Mouse (Mus musculus): ENCODE results near the gene Cabp1. TPM values are rescaled to one million over a fixed set of nuclear protein-coding genes. Genes with fewer than 3 reads are reported as not detected.
"Not testable (repeated sequence)": the region's sequence is repeated elsewhere in the genome, so short reads cannot be mapped to it uniquely, and the experiment has no call there.

Gene Cabp1
- polyA plus RNA-seq, 1 experiment from 2014 or later, result 5.0 TPM

- Histone ChIP-seq H3K4me2 (replicated peaks; ENCODE audit: low read depth, low read length) (no peak overlapping the region), H3K4me3 (ENCODE audit: low read depth, low read length) (no peak overlapping the region), H3K27me3 (ENCODE audit: control insufficient read depth, insufficient read depth, low read length) (no peaks in the 10 kb centered on the region), H3K27ac (ENCODE audit: low read depth, low read length) (no peak overlapping the region), H3K36me3 (ENCODE audit: control insufficient read depth, insufficient read depth, low read length) (no peaks in the 10 kb centered on the region), H3K4me1 (replicated peaks; ENCODE audit: control insufficient read depth, insufficient read depth, low read length) (0 out of 2 replicates have a peak, but pooled peaks cover 2% of the 10 kb centered on the region), H3K9ac (ENCODE audit: low read depth, low read length) (no peak overlapping the region), H3K9me3 (ENCODE audit: control insufficient read depth, low read length) (no peaks in the 10 kb centered on the region)
- ATAC-seq (ENCODE audit: low FRiP score), result no peak
- WGBS, result 43% methylated on average over 8 of the region's 8 CpGs
- peak; percentile 54 for DNase-seq (ENCODE audit: low spot score)
These were observed 30.6 kb downstream of the Cabp1 start for GRCm38 (mm10) chr5:115163563-115163962.

DNA sequence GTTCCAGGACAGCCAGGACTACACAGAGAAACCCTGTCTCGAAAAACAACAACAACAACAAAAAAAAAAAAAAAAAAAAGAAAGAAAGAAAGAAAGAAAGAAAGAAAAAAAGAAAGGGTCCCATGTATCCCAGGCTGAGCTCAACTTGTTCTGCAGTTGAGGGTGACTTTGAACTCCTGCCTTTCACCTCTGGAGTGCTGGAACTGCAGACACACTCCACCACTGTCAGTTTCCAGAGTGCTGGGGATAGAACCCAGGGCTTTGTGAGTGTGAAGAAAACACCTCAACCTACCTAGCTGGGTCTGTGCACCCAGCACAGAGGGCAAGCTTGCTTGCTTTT is 32.3 kb downstream of the Cabp1 start:
- H3K4me2 ChIP-seq (replicated peaks; ENCODE audit: low read depth, low read length); DNase-seq (ENCODE audit: low spot score); H3K4me3 ChIP-seq (ENCODE audit: low read depth, low read length); H3K36me3 ChIP-seq (ENCODE audit: control insufficient read depth, insufficient read depth, low read length); H3K9ac ChIP-seq (ENCODE audit: low read depth, low read length); ATAC-seq (ENCODE audit: low FRiP score); H3K4me1 ChIP-seq (replicated peaks; ENCODE audit: control insufficient read depth, insufficient read depth, low read length); H3K27me3 ChIP-seq (ENCODE audit: control insufficient read depth, insufficient read depth, low read length); H3K27ac ChIP-seq (ENCODE audit: low read depth, low read length); H3K9me3 ChIP-seq (ENCODE audit: control insufficient read depth, low read length): not testable (repeated sequence)
- no CpG with 5 or more reads among the region's 1 CpGs for WGBS

GRCm38 (mm10) chr5:115161064-115161939 is 32.9 kb downstream of the Cabp1 start:
- 52% methylated on average over 13 of the region's 13 CpGs for WGBS
- peaks cover 6% of the 10 kb centered on the region; the same call in 1 of the 2 replicates for H3K4me1 ChIP-seq (replicated peaks; ENCODE audit: control insufficient read depth, insufficient read depth, low read length)
- no peak overlapping the region for H3K4me3 ChIP-seq (ENCODE audit: low read depth, low read length)
- H3K9ac ChIP-seq (ENCODE audit: low read depth, low read length), result no peak overlapping the region
- no peak overlapping the region for H3K4me2 ChIP-seq (replicated peaks; ENCODE audit: low read depth, low read length)
- DNase-seq (ENCODE audit: low spot score) (no peak), ATAC-seq (ENCODE audit: low FRiP score) (no peak)
- no peaks in the 10 kb centered on the region for H3K9me3 ChIP-seq (ENCODE audit: control insufficient read depth, low read length)
- no peaks in the 10 kb centered on the region for H3K36me3 ChIP-seq (ENCODE audit: control insufficient read depth, insufficient read depth, low read length)
- H3K27ac ChIP-seq (ENCODE audit: low read depth, low read length), result no peak overlapping the region
- no peaks in the 10 kb centered on the region for H3K27me3 ChIP-seq (ENCODE audit: control insufficient read depth, insufficient read depth, low read length)

GRCm38 (mm10) chr5:115160655-115161054 is 33.5 kb downstream of the Cabp1 start:
- no peak overlapping the region for H3K4me3 ChIP-seq (ENCODE audit: low read depth, low read length)
- no peak overlapping the region for H3K4me2 ChIP-seq (replicated peaks; ENCODE audit: low read depth, low read length)
- WGBS, result 76% methylated on average over 6 of the region's 6 CpGs
- no peaks in the 10 kb centered on the region for H3K36me3 ChIP-seq (ENCODE audit: control insufficient read depth, insufficient read depth, low read length)
- H3K9me3 ChIP-seq (ENCODE audit: control insufficient read depth, low read length), result no peaks in the 10 kb centered on the region
- no peaks in the 10 kb centered on the region for H3K27me3 ChIP-seq (ENCODE audit: control insufficient read depth, insufficient read depth, low read length)
- H3K27ac ChIP-seq (ENCODE audit: low read depth, low read length), result no peak overlapping the region
- ATAC-seq (ENCODE audit: low FRiP score) (no peak), DNase-seq (ENCODE audit: low spot score) (no peak)
- peaks cover 8% of the 10 kb centered on the region; the same call in 1 of the 2 replicates for H3K4me1 ChIP-seq (replicated peaks; ENCODE audit: control insufficient read depth, insufficient read depth, low read length)
- no peak overlapping the region for H3K9ac ChIP-seq (ENCODE audit: low read depth, low read length)

DNA sequence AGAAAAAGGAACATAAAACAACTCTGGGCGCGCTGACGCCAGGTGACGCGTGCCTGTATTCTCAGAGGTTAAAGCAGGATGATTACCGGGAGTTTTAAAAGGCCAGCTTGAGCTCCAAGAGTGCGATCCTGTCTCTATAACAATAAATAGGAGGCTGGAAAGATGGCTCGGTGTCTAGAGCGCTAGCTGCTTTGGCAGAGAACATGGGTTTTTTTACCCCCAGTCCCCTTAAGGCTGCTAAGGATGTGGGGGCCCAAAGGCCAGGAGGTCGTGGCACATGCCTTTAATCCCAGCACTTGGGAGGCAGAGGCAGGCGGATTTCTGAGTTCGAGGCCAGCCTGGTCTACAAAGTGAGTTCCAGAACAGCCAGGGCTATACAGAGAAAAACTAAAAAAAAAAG is 35.0 kb downstream of the Cabp1 start:
- Histone ChIP-seq H3K4me2 (replicated peaks; ENCODE audit: low read depth, low read length) (peak overlapping the region; percentile 65), H3K9me3 (ENCODE audit: control insufficient read depth, low read length) (no peaks in the 10 kb centered on the region), H3K27ac (ENCODE audit: low read depth, low read length) (peak overlapping the region; percentile 97), H3K4me3 (ENCODE audit: low read depth, low read length) (peak overlapping the region; percentile 87), H3K9ac (ENCODE audit: low read depth, low read length) (peak overlapping the region; percentile 78), H3K27me3 (ENCODE audit: control insufficient read depth, insufficient read depth, low read length) (no peaks in the 10 kb centered on the region), H3K36me3 (ENCODE audit: control insufficient read depth, insufficient read depth, low read length) (no peaks in the 10 kb centered on the region), H3K4me1 (replicated peaks; ENCODE audit: control insufficient read depth, insufficient read depth, low read length) (peaks cover 14% of the 10 kb centered on the region; the same call in 1 of the 2 replicates)
- no peak for ATAC-seq (ENCODE audit: low FRiP score)
- 45% methylated on average over 12 of the region's 12 CpGs for WGBS
- DNase-seq (ENCODE audit: low spot score), result no peak

DNA sequence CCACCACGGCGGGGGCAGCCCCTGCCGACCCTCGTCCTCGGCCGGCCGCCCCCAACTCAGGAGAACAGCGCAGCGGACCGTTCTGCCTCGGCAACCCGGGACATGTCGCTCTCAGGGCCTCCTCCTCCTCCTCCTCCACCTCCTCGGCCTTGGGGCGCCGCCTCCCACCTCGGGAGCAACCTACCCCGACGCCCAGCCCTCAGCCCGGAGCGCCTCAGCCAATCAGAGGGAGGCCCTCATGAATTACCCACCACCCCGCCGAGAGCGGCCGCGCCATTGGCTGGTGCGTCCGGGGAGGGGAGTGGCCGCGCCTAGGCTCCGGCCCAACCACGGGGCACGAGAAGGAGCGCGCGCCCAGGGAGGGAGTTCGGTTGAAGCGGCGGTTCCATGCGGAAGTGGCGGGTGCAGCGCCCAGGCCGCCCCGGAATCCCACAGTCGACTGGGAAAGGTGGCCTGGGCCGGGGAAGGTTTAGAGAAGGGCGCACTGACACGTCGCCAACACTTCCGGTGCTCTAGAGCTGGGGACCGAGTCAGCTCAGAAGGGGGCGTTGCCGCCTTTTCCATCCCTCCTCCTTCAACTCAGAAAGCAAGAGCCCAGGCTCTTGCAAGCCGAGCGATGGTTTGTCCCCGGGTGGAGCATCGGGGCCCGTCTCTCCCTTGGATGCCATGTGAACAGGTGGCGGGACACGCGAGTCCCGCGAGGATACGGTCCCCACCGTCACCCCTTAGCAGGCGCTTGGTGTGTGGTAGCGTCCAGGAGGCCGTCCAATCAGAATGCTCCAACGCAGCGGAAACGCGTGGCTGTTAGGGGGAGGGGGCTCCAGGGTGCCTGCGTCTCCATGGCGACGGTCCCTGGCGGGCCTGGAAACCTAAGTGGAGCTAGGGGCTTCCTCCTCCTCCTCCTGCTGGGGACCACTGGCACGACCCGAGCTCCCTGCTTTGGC is 35.9 kb downstream of the Cabp1 start, which contains the start of gene Mlec:
TSS of gene Mlec (minus strand) at position 140 of the 944 bp plus-strand sequence.
- Histone ChIP-seq H3K4me3 (ENCODE audit: low read depth, low read length) (peak within 1 kb of the TSS; percentile 87), H3K4me1 (replicated peaks; ENCODE audit: control insufficient read depth, insufficient read depth, low read length) (peaks cover 14% of the 10 kb centered on the region; the same call in 1 of the 2 replicates), H3K9me3 (ENCODE audit: control insufficient read depth, low read length) (no peaks in the 10 kb centered on the region), H3K36me3 (ENCODE audit: control insufficient read depth, insufficient read depth, low read length) (no peaks in the 10 kb centered on the region), H3K27ac (ENCODE audit: low read depth, low read length) (peak within 1 kb of the TSS; percentile 97), H3K4me2 (replicated peaks; ENCODE audit: low read depth, low read length) (peak within 1 kb of the TSS; percentile 85), H3K27me3 (ENCODE audit: control insufficient read depth, insufficient read depth, low read length) (no peaks in the 10 kb centered on the region), H3K9ac (ENCODE audit: low read depth, low read length) (peak within 1 kb of the TSS; percentile 87)
- under 1% methylated on average over 74 of the region's 78 CpGs for WGBS
- DNase-seq (ENCODE audit: low spot score) (peak; percentile 98), ATAC-seq (ENCODE audit: low FRiP score) (peak; percentile 97)

GRCm38 (mm10) chr5:115156933-115157589 is 37.1 kb downstream of the Cabp1 start:
- Histone ChIP-seq H3K4me2 (replicated peaks; ENCODE audit: low read depth, low read length) (peak overlapping the region; percentile 85), H3K27ac (ENCODE audit: low read depth, low read length) (peak overlapping the region; percentile 97; the same call in 1 of the 2 replicates), H3K9ac (ENCODE audit: low read depth, low read length) (peak overlapping the region; percentile 87), H3K4me1 (replicated peaks; ENCODE audit: control insufficient read depth, insufficient read depth, low read length) (peaks cover 14% of the 10 kb centered on the region; the same call in 1 of the 2 replicates), H3K4me3 (ENCODE audit: low read depth, low read length) (peak overlapping the region; percentile 87), H3K9me3 (ENCODE audit: control insufficient read depth, low read length) (no peaks in the 10 kb centered on the region), H3K27me3 (ENCODE audit: control insufficient read depth, insufficient read depth, low read length) (no peaks in the 10 kb centered on the region), H3K36me3 (ENCODE audit: control insufficient read depth, insufficient read depth, low read length) (no peaks in the 10 kb centered on the region)
- ATAC-seq (ENCODE audit: low FRiP score) (no peak), DNase-seq (ENCODE audit: low spot score) (peak; percentile 54)
- WGBS, result 3% methylated on average over 26 of the region's 26 CpGs

GRCm38 (mm10) chr5:115156401-115156800 is 37.8 kb downstream of the Cabp1 start:
- no peak for ATAC-seq (ENCODE audit: low FRiP score)

More at GRCm38 (mm10) chr5:115156401-115156800, 37.8 kb downstream of the Cabp1 start:
- WGBS, result 74% methylated on average over 7 of the region's 7 CpGs
- Histone ChIP-seq H3K9ac (ENCODE audit: low read depth, low read length) (peak overlapping the region; percentile 87), H3K27me3 (ENCODE audit: control insufficient read depth, insufficient read depth, low read length) (no peaks in the 10 kb centered on the region), H3K36me3 (ENCODE audit: control insufficient read depth, insufficient read depth, low read length) (no peaks in the 10 kb centered on the region), H3K4me2 (replicated peaks; ENCODE audit: low read depth, low read length) (peak overlapping the region; percentile 85), H3K27ac (ENCODE audit: low read depth, low read length) (no peak overlapping the region), H3K9me3 (ENCODE audit: control insufficient read depth, low read length) (no peaks in the 10 kb centered on the region), H3K4me3 (ENCODE audit: low read depth, low read length) (peak overlapping the region; percentile 87), H3K4me1 (replicated peaks; ENCODE audit: control insufficient read depth, insufficient read depth, low read length) (peaks cover 14% of the 10 kb centered on the region; the same call in 1 of the 2 replicates)
- no peak for DNase-seq (ENCODE audit: low spot score)

All from hindbrain, embryonic 11.5 days (tissue).